Mouse (Mus musculus) cerebral cortex, adult 2 months (tissue): ENCODE measurements around the gene Rasl11a.

ENCODE experiments used
- WGBS: fragments of 180-500 bp; shearing (Covaris S2); methylation state at CpG from one replicate; pipeline ENCODE4 v1.1.7; 2018; 5-methylcytosine and 5-hydroxymethylcytosine counted together

Gene Rasl11a

GRCm38 (mm10) chr5:146844945-146845365 lies at the start of gene Rasl11a:
TSS of gene Rasl11a (plus strand) at chr5:146845071.
- WGBS: under 1% methylated on average over 40 of the region's 40 CpGs

DNA sequence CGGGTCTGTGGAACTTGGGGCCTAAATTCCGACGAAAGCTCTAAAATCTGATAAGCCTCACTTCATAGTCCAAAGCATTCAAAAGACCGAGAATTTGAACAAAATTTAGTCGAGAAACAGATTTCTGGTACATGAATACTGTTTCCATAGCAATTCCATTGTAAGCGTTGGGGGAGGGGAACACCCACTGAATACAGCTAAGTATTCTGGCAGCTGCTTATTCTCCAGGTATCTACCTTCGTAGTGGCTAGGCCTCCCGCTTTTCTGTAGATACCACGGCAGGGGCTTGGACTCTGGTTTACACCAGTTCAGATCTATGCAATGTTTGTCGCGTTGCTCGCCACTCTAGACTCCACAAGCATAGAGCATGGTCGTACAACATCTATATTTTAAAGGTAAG lies 49.1 kb upstream of the Rasl11a start:
- 52% methylated on average over 13 of the region's 13 CpGs for WGBS

- 58% methylated on average over 9 of the region's 9 CpGs for WGBS
Measured at GRCm38 (mm10) chr5:146798031-146798430, 46.8 kb upstream of the Rasl11a start.

GRCm38 (mm10) chr5:146806004-146806430 lies 38.9 kb upstream of the Rasl11a start:
- WGBS: 82% methylated on average over 8 of the region's 8 CpGs

GRCm38 (mm10) chr5:146809951-146810350 lies 34.9 kb upstream of the Rasl11a start:
- 47% methylated on average over 5 of the region's 5 CpGs for WGBS

GRCm38 (mm10) chr5:146812866-146813265 lies 32.0 kb upstream of the Rasl11a start:
- WGBS: 75% methylated on average over 5 of the region's 5 CpGs

DNA sequence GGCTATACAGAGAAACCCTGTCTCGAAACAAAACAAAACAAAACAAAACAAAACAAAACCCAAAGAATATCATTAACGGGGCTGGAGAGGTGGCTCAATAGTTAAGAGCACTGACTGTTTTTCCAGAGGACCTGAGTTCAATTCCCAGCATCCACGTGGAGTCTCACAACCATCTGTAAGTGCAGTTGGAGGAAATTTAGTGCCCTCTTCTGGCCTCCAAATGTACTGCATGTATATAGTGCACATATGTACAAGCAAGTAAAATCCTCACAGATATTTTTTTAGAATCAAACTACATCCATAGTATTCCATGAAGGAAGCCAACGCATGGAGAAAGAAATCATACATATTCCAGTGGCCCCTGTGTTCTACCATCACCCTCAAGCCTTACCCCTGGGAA lies 31.4 kb upstream of the Rasl11a start:
- 90% methylated on average over 4 of the region's 4 CpGs for WGBS

DNA sequence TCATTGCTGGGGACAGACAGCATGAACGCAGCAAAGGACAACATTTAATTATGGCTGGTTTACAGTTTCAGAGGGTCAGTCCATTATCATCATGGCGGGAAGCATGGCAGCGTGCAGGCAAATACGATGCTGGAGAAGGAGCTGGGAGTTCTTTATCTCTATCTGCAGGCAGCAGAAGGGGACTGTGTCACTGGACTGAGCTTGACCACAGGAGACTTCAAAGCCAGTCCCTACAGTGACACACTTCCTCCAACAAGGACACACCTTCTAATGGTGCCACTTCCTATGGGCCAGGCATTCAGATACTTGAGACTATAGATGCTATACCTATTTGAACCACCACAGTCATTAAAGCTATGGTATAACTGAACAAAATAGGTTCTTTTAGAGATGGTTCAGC lies 29.5 kb upstream of the Rasl11a start:
- 85% methylated on average over 4 of the region's 4 CpGs for WGBS

GRCm38 (mm10) chr5:146817583-146817982 lies 27.3 kb upstream of the Rasl11a start:
- 58% methylated on average over 8 of the region's 8 CpGs for whole genome bisulfite sequencing

DNA sequence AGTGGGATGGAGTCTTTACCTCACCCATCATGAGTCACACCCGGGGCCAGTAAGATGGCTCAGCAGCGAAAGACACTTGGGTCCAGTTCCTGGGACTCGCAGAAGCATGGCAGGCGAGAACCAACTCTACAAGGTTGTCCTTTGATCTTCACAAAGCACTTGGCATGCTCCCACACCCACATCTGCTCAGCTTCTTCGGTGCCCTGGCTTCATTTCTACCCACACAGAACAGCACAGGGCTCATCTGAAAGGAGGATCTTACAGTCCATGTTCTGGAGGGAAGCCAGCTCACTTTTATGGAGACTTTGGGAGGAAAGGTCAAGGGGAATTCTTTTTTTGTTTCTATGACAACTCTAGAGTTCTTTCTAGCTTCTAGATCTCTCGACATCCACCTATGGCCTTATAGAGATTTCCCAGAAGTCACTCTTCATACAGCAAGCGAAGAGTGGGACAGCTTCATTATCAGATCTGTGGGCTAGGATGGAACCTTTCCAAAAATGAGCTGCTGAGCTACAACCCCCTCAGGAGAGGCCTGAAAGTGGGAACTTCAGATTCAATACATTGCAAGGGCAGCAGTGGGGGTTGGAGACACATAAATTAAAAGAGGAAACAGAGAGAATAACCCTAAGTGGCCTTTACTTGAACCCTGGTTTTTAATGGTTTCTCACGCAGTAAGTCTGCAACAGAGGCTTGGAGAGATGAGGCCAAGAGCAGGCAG lies 25.8 kb upstream of the Rasl11a start:
- WGBS: 51% methylated on average over 8 of the region's 8 CpGs

GRCm38 (mm10) chr5:146823005-146823404 lies 21.9 kb upstream of the Rasl11a start:
- 57% methylated on average over 5 of the region's 5 CpGs for WGBS

DNA sequence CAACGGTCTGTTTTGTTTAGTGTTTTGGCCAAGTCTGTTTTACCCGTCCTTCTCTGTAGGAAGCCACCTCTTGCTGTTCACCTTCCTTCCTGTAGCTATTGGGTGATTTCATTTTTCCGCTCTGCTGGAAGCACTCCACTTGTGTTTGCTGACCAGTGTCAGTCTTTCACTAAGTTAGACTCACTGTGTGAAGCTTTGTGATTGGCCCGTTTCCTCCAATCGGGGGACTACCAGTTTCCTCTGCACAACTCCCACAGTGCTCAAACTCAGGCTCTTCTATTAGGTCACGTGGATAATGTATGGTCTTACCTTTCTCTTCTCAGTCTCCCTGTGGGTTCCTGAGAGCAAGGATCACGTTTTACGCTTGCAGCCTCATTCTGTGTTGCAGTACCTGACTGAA lies 15.3 kb upstream of the Rasl11a start:
- 55% methylated on average over 8 of the region's 8 CpGs for WGBS

- WGBS: 44% methylated on average over 7 of the region's 7 CpGs
Measured at GRCm38 (mm10) chr5:146832435-146832768, 12.5 kb upstream of the Rasl11a start.

- WGBS: under 1% methylated on average over 60 of the region's 60 CpGs
Measured at GRCm38 (mm10) chr5:146832769-146833448, 12.0 kb upstream of the Rasl11a start, which contains the start of gene Rpl21. TSS of gene Rpl21 (plus strand) at chr5:146832890.

DNA sequence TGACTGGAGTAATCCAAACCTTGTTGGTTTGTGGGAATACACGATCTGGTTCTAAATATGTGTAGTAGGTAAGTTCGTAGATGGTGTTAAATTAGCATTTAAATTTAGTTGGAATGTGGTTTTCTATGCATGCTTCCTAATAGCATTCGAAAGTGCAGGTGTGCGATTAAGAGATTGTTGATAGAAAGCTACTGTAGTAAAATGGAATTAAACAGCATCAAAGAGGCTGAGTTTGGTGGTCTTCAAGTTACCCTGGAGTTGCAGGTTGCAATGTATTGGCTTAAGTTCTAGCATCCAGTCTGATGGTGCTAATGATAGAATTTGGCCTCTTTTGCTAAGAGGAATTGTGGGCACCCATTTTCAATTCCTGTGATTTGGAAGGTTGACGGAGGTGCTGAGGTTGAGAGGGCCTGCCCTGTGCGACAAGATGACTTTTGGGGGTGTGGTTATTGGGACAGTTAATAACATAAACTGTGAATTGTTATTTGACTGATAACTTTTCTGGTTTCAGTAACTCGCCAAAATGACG lies 11.1 kb upstream of the Rasl11a start:
- 22% methylated on average over 8 of the region's 8 CpGs for WGBS

GRCm38 (mm10) chr5:146834959-146835358 lies 9.9 kb upstream of the Rasl11a start:
- 76% methylated on average over 8 of the region's 8 CpGs for WGBS

- WGBS: 39% methylated on average over 7 of the region's 7 CpGs
Measured at GRCm38 (mm10) chr5:146837967-146838720, 6.7 kb upstream of the Rasl11a start.

DNA sequence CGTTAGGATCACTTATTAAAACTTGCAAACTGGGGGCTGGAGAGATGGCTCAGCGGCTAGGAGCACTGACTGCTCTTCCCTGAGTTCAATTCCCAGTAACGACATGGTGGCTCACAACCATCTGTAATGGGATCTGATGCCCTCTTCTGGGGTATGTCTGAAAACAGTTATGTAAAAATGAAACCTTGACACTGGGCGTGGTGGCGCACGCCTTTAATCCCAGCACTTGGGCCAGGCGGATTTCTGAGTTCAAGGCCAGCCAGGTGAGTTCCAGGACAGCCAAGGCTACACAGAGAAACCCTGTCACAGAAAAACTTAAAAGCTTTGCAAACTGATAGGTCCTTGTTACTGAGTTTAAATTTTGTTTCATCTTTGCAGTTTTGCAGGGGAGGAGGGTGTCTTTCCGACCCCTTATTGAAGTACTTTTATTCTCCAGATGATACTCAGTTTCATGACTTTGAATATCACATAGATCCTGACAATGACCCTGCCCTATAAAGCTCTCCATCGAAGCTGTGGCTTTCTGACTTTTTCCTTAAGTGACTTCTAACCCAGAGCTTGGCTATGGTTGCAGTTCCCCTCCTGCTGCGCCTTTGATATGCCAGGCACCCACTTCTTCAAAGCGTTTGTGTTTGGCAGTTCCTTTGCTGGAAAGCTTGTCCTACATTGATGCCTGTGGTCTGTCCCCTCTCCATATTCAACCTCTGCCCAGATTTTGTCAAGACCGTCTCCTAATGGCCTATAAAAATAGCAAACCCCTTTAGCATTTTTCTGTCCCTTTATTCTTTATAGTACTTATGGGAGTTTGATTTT lies 5.8 kb upstream of the Rasl11a start:
- WGBS: 55% methylated on average over 12 of the region's 12 CpGs

DNA sequence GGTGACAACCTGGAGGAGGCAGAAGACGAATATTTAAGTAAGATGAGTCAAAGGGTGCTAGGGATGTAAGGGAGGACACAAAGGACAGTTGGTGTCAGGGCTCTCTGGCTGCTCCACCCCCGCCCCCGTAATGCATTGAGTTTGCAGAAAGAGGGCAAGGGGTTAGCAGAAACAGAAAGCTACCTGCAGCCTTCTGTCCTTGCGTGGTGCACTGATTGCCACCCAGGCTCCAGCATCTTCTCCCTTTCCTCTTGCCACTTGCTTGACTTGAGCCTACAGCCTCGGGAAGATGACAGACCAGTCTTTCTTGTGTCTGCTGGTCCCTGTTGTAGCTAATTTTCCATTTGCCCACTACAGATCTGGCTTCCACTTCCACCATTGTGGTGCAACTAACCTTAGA lies 5.1 kb upstream of the Rasl11a start:
- 71% methylated on average over 5 of the region's 5 CpGs for WGBS

DNA sequence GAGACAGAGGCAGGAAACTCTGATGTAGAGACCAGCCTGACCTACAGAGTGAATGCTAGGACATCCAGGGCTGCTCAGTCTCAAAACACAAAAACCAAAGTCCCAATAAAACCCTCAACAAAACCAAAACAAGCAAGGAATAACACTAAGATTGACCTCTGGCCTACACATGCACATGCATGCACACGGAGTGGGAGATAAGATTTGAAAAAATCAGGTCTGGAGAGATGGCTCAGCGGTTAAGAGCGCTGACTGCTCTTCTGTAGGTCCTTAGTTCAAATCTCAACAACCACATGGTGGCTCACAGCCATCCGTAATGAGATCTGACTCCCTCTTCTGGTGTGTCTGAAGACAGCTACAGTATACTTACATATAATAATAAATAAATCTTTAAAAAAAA lies 4.4 kb upstream of the Rasl11a start:
- 85% methylated on average over 4 of the region's 4 CpGs for WGBS

DNA sequence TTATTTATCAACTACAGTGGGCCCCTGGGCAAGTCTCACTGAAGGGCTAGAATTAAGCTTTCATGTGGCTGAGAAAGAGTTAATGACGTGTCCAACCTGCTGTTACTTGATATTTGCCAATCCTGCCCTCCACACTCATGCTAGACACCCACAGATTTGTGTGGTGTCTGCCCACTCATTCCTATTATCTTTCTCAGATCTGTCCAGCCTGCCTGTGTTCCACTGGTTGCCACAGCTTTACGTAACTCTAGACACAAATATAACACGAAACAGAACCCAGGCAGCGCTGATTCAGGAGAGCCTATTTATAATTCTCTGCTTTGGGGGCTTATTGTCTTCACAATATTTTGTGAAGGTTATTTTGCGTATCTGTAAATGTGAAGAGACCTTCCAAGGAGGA lies 3.6 kb upstream of the Rasl11a start:
- 57% methylated on average over 5 of the region's 5 CpGs for WGBS

- 70% methylated on average over 4 of the region's 4 CpGs for WGBS
Measured at GRCm38 (mm10) chr5:146841996-146842395, 2.9 kb upstream of the Rasl11a start.
